Comparison of ENCODE assay signal across 18 mouse cellular contexts in genomic region chr3:152920365-152920764, GRCm38 (mm10).
DNase-seq lines count a peak whose midpoint lies in the region; ATAC-seq and TF ChIP-seq lines count a peak whose summit lies in the region.
"Had no signal": no experiment of that assay in that cellular context is flagged by ENCODE, and none has a peak within 500 bp of the region (broad histone marks: within the 10 kb centered on the region; RNA-seq: fewer than 3 reads in every experiment).

No protein-coding gene starts in this region.

- H3K4me2 ChIP-seq in midbrain, embryonic 11.5 days, result no peak overlapping the region
- H3K4me2 ChIP-seq in midbrain, postnatal 0 days (ENCODE audit: low read depth, low read length, poor library complexity, severe bottlenecking), result no peak overlapping the region
- H3K4me2 ChIP-seq: heart, embryonic 13.5 days; limb, embryonic 15.5 days had no signal

- TF ChIP-seq CTCF in midbrain, postnatal 0 days (IDR thresholded peaks at IDR 0.05), result no peak

- no peaks in the 10 kb centered on the region for H3K9me3 ChIP-seq in midbrain, embryonic 11.5 days (ENCODE audit: control insufficient read depth, low read length)
- no peaks in the 10 kb centered on the region for H3K9me3 ChIP-seq in midbrain, postnatal 0 days (ENCODE audit: low read length)
- H3K9me3 ChIP-seq: heart, embryonic 13.5 days; limb, embryonic 15.5 days had no signal

- H3K27ac ChIP-seq in midbrain, embryonic 11.5 days (ENCODE audit: low read depth, low read length), result no peak overlapping the region
- no peak overlapping the region for H3K27ac ChIP-seq in midbrain, postnatal 0 days (ENCODE audit: low read depth, low read length)
- H3K27ac ChIP-seq: heart, embryonic 13.5 days; kidney, postnatal 0 days; limb, embryonic 15.5 days had no signal

- 80% methylated on average over 3 of the region's 3 CpGs for WGBS in midbrain, embryonic 11.5 days
- 84% methylated on average over 3 of the region's 3 CpGs for WGBS in midbrain, postnatal 0 days

- H3K9ac ChIP-seq in midbrain, embryonic 11.5 days (ENCODE audit: low read length), result no peak overlapping the region
- H3K9ac ChIP-seq in midbrain, postnatal 0 days (replicated peaks; ENCODE audit: low read length, poor library complexity, severe bottlenecking), result no peak overlapping the region
- H3K9ac ChIP-seq: heart, embryonic 13.5 days; limb, embryonic 15.5 days had no signal

- H3K27me3 ChIP-seq in midbrain, embryonic 11.5 days (ENCODE audit: control insufficient read depth, insufficient read depth, low read length), result no peaks in the 10 kb centered on the region
- no peaks in the 10 kb centered on the region for H3K27me3 ChIP-seq in midbrain, postnatal 0 days (ENCODE audit: insufficient read depth, low read length)
- H3K27me3 ChIP-seq: limb, embryonic 15.5 days had no signal

- no peak for ATAC-seq in midbrain, embryonic 11.5 days (ENCODE audit: low FRiP score)
- ATAC-seq in midbrain, postnatal 0 days (ENCODE audit: low FRiP score), result no peak
- ATAC-seq in CD4-positive, CD25-positive, alpha-beta regulatory T cell, adult 4 months, result peak; percentile 85
- peak; percentile 87 for ATAC-seq in common myeloid progenitor, adult 5-6 weeks (replicated peaks; ENCODE audit: low read depth, poor library complexity, severe bottlenecking)
- ATAC-seq: forebrain, embryonic 16.5 days; intestine, embryonic 16.5 days had no signal

- no peaks in the 10 kb centered on the region for H3K4me1 ChIP-seq in midbrain, embryonic 11.5 days (ENCODE audit: control insufficient read depth, insufficient read depth, low read length)
- no peaks in the 10 kb centered on the region for H3K4me1 ChIP-seq in midbrain, postnatal 0 days (ENCODE audit: insufficient read depth, low read length)
- H3K4me1 ChIP-seq: limb, embryonic 15.5 days had no signal

- DNase-seq in midbrain, embryonic 11.5 days (ENCODE audit: low spot score, missing footprints), result peak; percentile 54
- no peak for DNase-seq in midbrain, postnatal 0 days (ENCODE audit: low spot score)
- peak; percentile 71 for DNase-seq in naive thymus-derived CD4-positive, alpha-beta T cell, adult 2 months (ENCODE audit: low read depth)
- DNase-seq in retina, postnatal 1 day, result no peak
- DNase-seq in urinary bladder, postnatal 36 days (ENCODE audit: low spot score in 2 of 2), result no peak
- no peak for DNase-seq in cerebellum, adult 9-10 months
- DNase-seq: adrenal gland, postnatal 10 days; cerebellum, adult 8-10 months; gastrocnemius, postnatal 14 days; lung, adult 18-20 months; thymus, adult 18-20 months had no signal

- H3K4me3 ChIP-seq in midbrain, embryonic 11.5 days (ENCODE audit: low read depth, low read length), result no peak overlapping the region
- H3K4me3 ChIP-seq in midbrain, postnatal 0 days (ENCODE audit: low read depth, low read length), result no peak overlapping the region
- H3K4me3 ChIP-seq: heart, embryonic 13.5 days; limb, embryonic 15.5 days had no signal

- H3K36me3 ChIP-seq in midbrain, embryonic 11.5 days (ENCODE audit: control insufficient read depth, insufficient read depth, low read length), result no peaks in the 10 kb centered on the region
- H3K36me3 ChIP-seq in midbrain, postnatal 0 days (ENCODE audit: insufficient read depth, low read length), result no peaks in the 10 kb centered on the region
- H3K36me3 ChIP-seq: heart, embryonic 13.5 days; limb, embryonic 15.5 days had no signal

Comparison
In these comparisons a context has a peak if more than half of its experiments do, and no peak if none do; other contexts are left out.
1. DNase-seq: peak in midbrain, embryonic 11.5 days (single experiment) and naive thymus-derived CD4-positive, alpha-beta T cell, adult 2 months (single experiment); none in midbrain, postnatal 0 days (single experiment), retina, postnatal 1 day (single experiment), urinary bladder, postnatal 36 days (0 of 2) and cerebellum, adult 9-10 months (single experiment).
2. ATAC-seq: peak in CD4-positive, CD25-positive, alpha-beta regulatory T cell, adult 4 months (single experiment) and common myeloid progenitor, adult 5-6 weeks (single experiment); none in midbrain, embryonic 11.5 days (single experiment) and midbrain, postnatal 0 days (single experiment).